Mouse (Mus musculus) myocyte (in vitro differentiated cells): Measurements from ENCODE around the gene Abhd12.

Experiments
- CEBPB ChIP-seq: IDR thresholded peaks from 2 replicates; pipeline ENCODE4 v1.6.1; 2011; ENCODE audit warnings: mild to moderate bottlenecking, moderate library complexity; ENCODE audit not compliant: poor library complexity, insufficient read depth, severe bottlenecking
- MAX ChIP-seq: IDR thresholded peaks from one replicate; pipeline ENCODE4 v1.6.1; 2011; ENCODE audit warnings: low read depth, mild to moderate bottlenecking, control low read depth
- MYOD1 ChIP-seq, 3 experiments: IDR thresholded peaks; one replicate each; pipeline ENCODE4 v1.6.1; 2011; ENCODE audit warnings: control low read depth in 2 of 3, low read depth in 2 of 3, mild to moderate bottlenecking in 2 of 3, moderate library complexity in 1 of 3; ENCODE audit not compliant: insufficient read length in 2 of 3, control insufficient read depth in 1 of 3
- POLR2A ChIP-seq: IDR thresholded peaks from one replicate; pipeline ENCODE4 v1.6.1; 2011; ENCODE audit warnings: low read depth, mild to moderate bottlenecking, control low read depth, moderate library complexity; ENCODE audit not compliant: insufficient read length
- POLR2AphosphoS2 ChIP-seq: IDR thresholded peaks from one replicate; pipeline ENCODE4 v1.6.1; 2011; ENCODE audit warnings: low read depth, control low read depth; ENCODE audit not compliant: insufficient read length
- USF1 ChIP-seq: IDR thresholded peaks from one replicate; pipeline ENCODE4 v1.6.1; 2011; ENCODE audit warnings: low read depth, mild to moderate bottlenecking, control low read depth, moderate library complexity

DNA sequence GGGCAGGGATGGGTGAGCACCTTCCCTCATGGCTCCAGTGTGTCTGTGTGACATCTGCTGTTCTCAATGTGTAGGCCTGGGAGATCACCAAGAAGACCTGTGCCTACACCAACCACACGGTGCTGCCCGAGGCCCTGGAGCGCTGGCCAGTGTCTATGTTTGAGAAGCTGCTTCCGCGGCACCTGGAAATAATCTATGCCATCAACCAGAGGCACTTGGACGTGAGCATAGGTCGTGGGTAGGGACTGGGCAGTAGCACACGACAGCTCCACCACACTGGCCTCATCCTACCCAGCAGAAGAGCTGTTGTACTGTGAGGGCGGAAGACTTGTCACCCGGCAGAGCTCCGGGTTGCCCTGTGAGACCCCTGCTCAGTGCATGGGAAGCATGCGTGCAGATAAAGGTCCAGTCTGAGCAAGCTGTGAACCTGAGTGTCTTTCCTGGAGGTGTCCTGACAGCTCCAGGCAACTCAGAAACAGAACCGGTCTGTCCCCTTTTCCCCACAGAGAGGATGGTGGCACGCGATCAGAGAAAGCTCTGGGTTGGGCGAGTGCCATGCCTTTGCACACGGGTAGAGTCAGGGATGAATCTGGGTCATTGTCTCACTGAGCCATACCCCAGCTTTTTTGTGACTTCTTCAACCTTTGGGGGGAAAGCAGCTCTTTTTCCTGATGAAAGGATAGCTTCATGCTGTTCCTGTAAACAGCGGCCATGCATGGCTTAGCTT is 87.7 kb downstream of the Abhd12 start:
- TF ChIP-seq CEBPB (no peak), POLR2A (no peak), USF1 (no peak), MAX (no peak), POLR2AphosphoS2 (no peak), MYOD1 (IDR thresholded peaks at IDR 0.05; ENCODE audit: control insufficient read depth in 1 of 3, insufficient read length in 2 of 3, low read depth in 2 of 3) (no peak)
